Mouse (Mus musculus) B cell, adult (primary cell): ENCODE data around the gene Gm5089. TPM values are rescaled to one million over a fixed set of nuclear protein-coding genes. Genes with fewer than 3 reads are reported as not detected.

ENCODE experiments used
- total RNA-seq: library from RNA; stranded (reverse); gene quantifications from 4 replicates; pipeline ENCODE4 v1.2.4, GENCODE M21; 2023; ENCODE audit not compliant: inconsistent age

Gm5089 gene
- total RNA-seq, result not detected in 4 replicates

DNA sequence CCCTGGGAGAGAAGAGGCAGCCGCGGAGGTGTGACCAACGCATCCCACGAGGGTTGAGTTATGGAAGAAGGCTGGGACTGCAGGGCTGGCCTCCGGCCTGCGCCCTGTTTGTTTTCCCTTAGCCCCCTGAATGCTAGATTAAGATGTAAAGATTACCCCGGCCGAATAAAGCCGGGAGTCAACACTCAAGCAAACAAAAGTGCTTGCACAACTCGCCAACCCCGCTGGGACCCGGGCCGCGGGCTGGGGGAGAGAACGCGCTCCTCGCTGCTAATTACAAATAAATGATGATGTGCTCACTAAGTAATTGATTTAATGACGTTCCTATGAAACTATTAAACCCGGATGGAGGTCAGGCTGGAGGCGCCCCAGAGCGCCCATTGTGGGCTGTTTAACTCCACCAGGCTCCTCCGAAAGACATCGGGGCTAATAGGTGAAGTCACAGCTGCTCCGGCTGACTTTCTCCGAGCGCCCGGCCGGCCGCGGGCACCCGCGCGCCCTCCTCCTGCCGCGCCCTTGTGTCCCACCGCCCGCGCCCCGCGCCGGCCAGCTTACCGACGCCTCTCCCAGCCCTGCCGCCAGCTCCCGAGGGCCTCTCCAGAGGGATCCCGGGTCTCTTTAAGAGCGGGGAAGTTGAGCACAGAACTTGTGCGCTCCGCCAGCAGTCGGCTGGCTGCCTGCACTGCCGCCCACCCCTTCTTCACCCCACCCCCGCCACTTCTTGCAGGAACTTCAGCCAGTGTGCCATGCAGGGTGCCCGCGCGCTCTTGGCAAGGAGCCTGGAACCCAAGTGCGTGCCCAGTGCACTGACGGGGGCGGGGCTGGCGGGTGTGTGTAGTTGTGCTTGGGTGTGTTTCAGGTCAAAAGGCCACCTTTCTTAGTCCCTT is at the start of gene Gm5089:
Gene Gm5089 (minus strand): TSS at position 620 of the 887 bp plus-strand sequence.

DNA sequence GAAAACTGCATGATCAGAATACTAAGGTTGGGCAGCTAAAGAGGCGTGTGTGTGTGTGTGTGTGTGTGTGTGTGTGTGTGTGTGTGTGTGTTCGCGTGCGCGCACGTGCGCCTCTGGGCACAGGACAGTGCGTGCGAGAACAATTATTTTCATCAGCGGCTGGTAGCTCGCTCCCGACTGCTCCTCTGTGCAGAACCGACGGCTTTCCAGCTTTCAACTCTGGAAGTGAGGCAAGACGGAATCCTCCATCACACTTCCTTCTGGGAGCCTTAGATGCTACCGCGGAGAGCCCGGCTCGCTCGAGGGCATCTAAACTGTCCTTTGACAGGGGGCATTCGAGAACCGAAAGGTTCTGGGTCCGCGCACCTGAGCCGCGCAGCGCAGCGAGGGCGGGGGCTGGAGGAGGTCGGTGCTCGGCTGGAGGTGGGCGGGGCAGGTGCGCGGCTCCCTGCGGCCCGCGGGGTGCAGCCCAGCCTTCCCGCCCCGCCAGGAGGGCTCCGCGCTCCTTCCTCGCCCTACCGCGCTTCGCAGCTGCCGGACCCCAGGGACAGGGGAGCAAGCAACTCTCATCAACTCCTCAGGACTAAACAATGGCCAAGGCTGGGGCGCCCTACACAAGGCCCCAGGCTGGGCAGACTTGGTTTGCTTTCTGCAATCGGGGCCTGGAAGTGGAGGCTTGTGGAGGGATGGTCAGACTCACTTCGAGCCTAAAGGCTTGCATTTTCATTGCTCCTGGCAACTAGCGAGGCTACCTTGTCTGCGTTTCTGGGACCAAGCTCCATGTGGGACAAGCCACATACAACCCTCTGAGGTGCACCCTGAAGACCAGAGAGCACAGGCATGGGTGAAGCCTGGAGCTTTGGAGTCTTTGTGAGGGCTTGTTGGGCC is 39.8 kb upstream of the Gm5089 start, which contains the start of gene Gm10837:
Gene Gm10837 (plus strand): TSS at position 146 of the 888 bp plus-strand sequence.

DNA sequence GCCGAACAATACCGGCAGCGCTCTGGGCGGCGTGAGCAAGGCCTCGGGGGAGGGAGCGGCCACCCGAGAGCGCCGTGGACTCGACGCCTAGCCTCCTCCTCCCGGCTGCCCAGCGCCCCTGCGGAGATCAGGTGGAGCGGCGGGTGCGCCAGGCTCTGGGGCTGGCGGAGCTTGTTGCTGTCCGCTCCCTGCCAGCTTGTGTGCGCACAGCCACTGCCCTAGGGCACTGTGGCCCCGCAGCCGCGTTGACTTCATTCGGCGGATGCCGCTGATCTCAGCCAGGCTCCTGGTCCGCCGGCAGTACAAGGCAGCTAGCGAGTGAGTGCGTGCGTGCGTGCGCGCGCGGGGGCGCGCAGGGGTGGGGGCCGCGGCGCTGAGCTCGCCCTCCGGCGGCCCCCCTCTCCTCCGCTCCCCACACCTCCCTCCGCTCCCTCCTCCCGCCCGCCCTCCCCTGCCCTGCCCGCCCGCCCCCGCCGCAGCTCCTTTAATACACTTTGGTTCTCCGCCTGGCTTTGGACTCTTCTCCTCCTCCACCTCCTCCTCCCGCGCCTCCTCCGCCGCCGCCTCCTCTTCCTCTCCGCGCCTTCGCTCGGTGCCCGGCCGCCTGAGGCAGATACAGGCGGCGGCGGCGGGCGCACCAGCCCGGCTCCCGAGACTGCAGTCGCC is 24.1 kb upstream of the Gm5089 start, which contains the start of gene Zic2:
Gene Zic2 (plus strand): TSS at position 545 of the 666 bp plus-strand sequence.

DNA sequence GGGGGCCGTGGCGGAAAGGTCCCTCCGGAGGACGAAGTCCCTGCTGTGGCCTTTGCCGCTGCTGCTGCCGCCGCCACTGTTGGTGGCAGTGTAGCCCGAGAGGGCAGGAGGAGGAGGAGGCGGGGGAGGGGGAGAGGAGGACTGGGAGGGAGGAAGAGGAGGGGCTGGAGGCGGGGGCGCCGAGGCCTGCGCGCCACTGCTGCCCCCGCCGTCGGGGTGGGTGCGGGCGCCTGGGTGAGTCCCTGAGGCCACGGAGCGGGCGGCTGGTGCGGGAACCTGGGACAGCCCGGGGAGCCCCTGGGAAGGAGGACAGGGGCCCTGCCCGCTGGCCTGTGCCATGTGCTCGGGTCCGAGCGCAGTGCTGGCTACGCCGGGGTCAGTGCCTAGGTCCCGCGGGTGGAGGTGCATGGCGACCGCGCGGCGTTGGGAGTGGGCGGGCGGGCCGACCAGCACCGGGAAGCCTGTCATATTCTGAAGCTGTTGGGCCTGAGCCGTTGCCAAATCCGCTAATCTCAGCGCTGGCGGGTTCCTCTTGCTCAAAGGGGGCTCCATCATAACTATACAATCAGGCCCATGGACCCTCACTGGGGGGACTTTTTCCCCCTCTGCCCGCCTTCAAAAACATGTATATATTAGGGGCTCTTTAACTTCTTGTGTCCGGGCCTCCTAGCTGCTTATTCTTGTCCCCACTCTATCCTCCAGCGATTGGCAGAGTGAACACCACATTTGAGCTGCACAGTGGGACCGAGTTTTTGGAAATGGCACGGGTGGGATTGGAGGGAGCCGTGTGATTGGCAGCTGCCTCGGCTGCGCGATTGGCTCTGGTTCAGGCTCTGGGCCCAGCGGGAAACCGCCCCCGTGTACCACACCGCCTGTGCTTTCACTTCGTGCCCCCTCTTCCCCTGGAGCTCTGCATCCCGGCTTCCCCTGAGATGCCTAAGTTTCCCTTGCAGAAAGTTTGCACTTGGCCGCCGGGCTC is 14.1 kb upstream of the Gm5089 start, which contains the start of gene Zic5:
Gene Zic5 (minus strand): TSS at position 915 of the 979 bp plus-strand sequence.

Other genes starting within 250 kb of the Gm5089 start
- 0.15 to 1.1 TPM (median 0.83 TPM) in 3 of 4 replicates, not detected in the other for gene Zic5, start 14.6 kb upstream of the Gm5089 start, total RNA-seq
- gene Zic2, start 24.3 kb upstream of the Gm5089 start, total RNA-seq, result not detected in 4 replicates
- not detected in 4 replicates for gene Gm10837, start 39.5 kb upstream of the Gm5089 start, total RNA-seq
- gene Pcca, start 83.2 kb upstream of the Gm5089 start, total RNA-seq, result 17.5 to 30.9 TPM (median 26.1 TPM) in 4 replicates